Mouse (Mus musculus) 3134 (cell line): Measurements from ENCODE around the gene Lmntd1.

Experiments used
- DNase-seq: peaks from one replicate; pipeline ENCODE4 v3.0.0-alpha.2; 2011; ENCODE audit warnings: low spot score; ENCODE audit not compliant: insufficient read length; ENCODE audit errors: extremely low read depth

Gene Lmntd1

DNA sequence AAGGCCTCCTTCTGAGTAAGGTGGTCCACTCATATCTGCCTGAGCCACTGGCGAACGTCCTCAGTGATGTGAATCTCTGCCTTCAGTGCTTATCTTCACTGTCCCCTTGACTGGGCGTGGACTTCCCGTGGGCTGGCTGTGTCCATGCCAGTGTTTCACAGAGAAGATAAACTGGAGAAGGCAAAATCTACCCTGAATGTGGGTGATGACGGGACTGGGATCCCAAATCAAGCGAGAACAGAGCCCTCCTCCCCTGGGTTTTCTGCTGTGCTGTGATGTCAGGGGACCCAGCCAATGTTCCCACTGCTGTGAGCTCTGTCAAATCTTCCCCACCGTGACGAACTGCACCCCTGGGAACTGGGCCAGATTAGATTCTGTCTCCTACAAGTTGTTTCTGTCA lies 46.8 kb downstream of the Lmntd1 start:
- DNase-seq: no peak

- DNase-seq: no peak
Observed at GRCm38 (mm10) chr6:145565663-145566062, 48.5 kb downstream of the Lmntd1 start.

GRCm38 (mm10) chr6:145564671-145565070 lies 49.4 kb downstream of the Lmntd1 start:
- peak; percentile 61 for DNase-seq

DNA sequence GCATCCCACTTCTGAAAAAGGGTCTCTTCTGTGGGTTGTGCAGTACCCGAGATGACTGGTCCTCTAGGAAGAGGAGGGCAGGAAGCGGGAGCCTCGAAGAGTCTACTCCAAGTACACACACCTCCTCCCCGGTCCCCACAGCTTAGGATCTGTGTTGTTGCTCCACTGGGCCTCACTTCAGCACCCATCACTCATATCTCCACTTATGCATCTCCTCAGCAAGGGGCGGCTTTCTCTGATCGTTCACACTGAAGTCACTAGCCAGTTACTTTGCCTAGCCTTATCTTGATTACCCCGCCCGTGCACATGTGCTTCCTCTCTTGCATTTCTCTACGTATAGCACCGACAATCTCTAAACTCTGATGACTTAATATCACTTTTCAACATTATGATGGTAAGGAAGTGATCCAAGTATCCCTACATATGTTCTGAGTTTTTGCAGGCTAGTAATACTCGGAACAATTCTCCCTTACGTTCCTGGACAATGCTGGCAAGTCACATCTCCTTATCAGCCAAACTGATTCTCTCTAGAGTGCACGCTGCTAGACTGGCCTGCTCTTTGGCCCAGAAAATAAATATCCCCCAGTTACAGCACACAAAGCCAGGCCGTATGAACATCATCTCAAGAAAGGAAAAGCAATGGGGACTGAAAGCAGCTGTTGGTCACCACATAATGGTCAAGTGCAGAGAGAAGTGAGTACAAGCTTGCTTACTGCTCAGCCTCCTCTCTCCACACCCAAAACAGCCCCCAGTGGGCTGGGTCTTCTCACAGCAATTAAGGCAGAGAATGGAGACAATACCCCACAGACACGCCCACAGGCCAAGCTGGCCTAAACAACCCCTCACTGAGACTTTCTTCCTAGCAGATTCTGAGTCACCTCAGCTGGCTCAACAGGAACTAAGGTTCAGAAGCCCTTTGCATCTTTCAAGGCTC lies 56.8 kb downstream of the Lmntd1 start:
- no peak for DNase-seq

DNA sequence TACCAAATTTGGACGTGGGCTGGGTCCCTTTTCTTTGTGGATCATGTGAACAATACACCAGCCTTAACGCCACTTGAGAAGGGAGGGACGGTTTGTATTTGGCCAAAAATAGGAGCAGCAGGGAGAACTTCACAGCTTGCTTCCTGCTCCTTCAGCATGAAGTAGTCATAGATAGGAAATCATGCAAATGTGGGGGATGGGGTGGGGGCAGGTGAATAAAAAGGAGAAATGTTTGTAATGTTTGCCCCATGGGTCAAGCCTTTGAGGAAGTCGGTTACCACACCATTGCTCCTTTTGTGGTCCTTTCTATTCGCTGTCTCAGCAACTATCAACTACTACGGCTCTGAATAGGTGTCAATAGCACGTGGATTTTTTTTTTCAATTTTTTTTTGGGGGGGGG lies 60.9 kb downstream of the Lmntd1 start:
- DNase-seq: no peak

DNA sequence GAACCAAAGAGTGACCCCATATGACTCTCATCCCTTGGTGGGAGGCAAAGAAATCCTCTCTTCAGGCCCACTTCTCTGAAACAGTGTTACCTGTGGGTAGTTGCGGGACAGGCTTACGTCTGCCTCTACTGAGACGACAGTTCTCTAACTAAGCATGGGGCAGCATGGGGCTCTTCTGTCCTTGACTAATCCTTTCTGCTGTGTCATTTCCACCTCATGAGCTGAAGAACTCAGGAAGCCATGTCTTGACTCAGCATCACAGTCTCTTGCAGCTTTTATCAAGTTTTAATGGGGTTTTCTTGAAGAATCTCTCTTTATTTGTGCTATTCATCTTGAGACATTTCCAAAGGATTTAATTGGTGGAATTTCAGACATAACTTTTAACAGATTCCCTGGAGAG lies 61.3 kb downstream of the Lmntd1 start:
- DNase-seq: no peak

GRCm38 (mm10) chr6:145550993-145551392 lies 63.1 kb downstream of the Lmntd1 start:
- DNase-seq: no peak

GRCm38 (mm10) chr6:145545927-145546641 lies 68.0 kb downstream of the Lmntd1 start:
- peak; percentile 38 for DNase-seq

GRCm38 (mm10) chr6:145544838-145545237 lies 69.3 kb downstream of the Lmntd1 start:
- DNase-seq: no peak

DNA sequence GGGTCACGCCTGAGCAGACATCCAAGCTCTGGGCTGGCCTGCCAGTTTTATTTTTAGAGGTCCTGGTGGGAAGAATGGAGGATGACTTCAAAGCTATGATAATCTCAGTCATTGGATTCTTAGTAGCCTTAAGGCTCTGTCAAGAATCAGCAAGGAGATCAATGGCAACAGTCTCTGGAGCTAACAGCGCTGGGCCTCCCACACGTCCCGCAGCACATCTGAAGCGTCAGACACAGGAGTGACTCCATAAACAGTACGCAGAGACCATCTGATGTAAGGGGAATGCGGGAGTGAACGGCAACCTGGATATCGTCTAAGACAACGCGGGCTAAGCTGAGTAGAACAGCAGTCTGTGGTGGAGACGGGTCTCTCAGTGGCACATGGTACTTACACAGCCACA lies 69.8 kb downstream of the Lmntd1 start:
- DNase-seq: no peak

DNA sequence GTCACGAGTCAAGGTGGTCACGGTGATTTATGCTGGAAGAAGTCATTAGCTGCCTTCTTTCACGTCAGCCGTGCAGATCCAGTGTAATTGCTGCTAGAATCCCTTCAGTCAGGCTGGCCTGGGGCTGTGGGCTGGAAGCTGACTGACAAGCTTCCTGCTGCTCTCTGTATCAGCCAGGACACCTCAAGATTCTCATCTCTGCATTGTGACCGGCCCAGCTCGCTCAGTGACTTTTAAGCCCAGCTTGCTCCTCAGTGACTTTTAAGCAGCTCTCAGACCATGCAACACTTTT lies 74.6 kb downstream of the Lmntd1 start:
- DNase-seq: no peak

- DNase-seq: no peak
Observed at GRCm38 (mm10) chr6:145538787-145539567, 75.1 kb downstream of the Lmntd1 start.

DNA sequence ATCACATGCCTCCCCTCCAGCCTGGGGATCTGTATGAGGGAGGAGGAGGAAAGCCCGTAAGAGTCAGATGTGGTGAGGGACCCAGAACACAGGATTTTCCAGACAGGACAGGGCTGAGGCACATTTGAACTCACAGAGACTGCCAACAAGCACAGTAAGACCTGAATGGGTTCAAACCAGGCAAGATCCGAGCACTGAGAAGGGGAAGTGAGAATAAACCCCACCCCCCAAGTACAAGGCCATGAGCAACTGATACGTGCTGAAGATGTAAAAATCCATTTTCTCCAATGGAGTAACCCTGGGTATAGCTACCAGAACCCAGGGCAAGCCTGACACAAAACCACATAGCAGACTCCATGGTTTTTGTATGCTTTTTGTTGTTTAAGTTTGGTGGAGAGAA lies 83.7 kb downstream of the Lmntd1 start:
- no peak for DNase-seq

DNA sequence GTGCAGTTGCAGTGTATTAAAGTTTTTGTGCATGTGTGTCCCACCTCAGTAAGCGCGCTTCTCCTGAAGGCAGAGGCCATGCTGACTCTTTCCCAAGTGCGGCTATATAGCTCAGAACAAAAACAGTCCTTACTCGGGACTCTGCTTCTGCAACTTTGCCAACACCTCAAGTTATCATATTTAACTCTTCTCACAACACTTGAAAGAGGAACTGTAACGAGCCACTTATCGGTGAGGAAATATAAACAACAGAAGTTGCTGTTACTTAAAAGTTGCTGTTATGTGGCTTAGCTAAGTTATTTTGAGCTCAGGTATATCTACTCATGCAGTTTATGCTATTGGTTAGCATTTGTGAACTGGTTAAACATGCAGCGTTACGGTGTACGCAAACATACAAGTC lies 90.8 kb downstream of the Lmntd1 start:
- DNase-seq: no peak

GRCm38 (mm10) chr6:145522617-145523016 lies 91.5 kb downstream of the Lmntd1 start:
- no peak for DNase-seq

GRCm38 (mm10) chr6:145517002-145517401 lies 97.1 kb downstream of the Lmntd1 start:
- no peak for DNase-seq

DNA sequence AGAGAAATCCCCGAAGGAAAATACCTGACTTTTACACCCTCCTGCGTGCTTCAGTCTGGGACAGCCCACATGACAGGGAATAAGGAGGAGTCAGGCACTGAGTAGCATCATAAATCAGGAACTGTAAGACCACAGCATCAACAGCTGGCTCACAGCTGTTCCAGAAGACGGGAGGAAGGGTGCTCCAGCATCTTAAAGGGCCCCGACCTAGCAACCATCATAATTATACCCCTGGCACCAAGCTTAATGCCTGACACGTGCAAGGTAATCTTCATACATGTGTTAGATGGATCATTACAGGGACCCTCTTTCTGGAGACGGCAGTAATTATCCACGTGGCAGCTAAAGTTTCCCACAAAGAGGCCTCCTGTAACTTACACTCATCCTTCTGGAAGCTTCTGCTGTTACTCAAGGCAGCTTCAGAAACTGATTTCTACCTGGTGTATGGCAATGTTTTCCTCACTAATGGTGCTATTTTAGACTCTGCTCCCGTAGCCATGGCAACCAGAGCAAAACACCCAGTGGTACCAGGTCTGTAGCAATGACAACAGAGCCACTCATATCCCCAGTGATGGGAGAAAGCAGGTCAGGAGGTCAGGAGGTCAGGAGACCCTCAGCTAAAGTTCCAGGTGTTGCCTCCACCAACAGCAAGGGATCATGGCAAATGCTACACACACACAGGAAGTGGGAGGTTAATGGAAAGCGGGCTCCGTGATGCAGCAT lies 98.1 kb downstream of the Lmntd1 start:
- no peak for DNase-seq

- no peak for DNase-seq
Observed at GRCm38 (mm10) chr6:145511265-145511664, 102.9 kb downstream of the Lmntd1 start.

DNA sequence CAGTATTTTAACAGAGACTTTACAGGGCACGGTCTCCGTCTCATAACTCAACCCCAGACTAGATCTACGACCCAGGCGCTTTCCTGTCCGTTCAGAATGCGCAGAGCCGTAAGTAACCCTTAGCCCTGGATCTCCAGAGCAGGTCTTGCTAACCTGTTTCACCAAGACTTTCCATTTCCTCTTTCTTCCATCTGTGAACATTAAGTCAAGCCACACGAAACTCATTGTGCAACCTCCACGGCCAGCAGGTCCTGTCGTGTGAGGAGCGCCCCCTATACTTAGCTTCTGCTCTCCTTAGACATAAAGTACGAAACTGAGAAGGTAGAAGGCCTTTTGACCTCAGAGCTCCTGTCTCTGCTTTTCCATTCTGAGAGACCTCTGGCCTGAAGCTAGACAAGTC lies 105.3 kb downstream of the Lmntd1 start:
- DNase-seq: no peak

GRCm38 (mm10) chr6:145501751-145502150 lies 112.4 kb downstream of the Lmntd1 start:
- no peak for DNase-seq
